7 mouse cellular contexts compared by ENCODE assay signal in genomic region chr1:171328839-171329432, GRCm38 (mm10). TPM values are rescaled to one million over a fixed set of nuclear protein-coding genes. Genes with fewer than 3 reads are reported as not detected.
DNase-seq lines count a peak whose midpoint lies in the region; ATAC-seq lines count a peak whose summit lies in the region.

TSS of gene Dedd (plus strand) at chr1:171329145.

- intact Hi-C loops in left cerebral cortex, postnatal 36 days (cut with DNase I): loop anchor here (1.0 kb wide), 3 partner anchors 16 to 82 kb away; partner anchors contain the start of genes Nit1, Pfdn2 and Usf1

- peak within 1 kb of the TSS; percentile 87 for H3K4me3 ChIP-seq in intestine, embryonic 16.5 days (ENCODE audit: low read length)
- H3K4me3 ChIP-seq in midbrain, embryonic 11.5 days (ENCODE audit: low read depth, low read length): peak within 1 kb of the TSS; percentile 82

- H3K9ac ChIP-seq in intestine, embryonic 16.5 days (ENCODE audit: low read depth, low read length): peak within 1 kb of the TSS; percentile 99
- peak within 1 kb of the TSS; percentile 92 for H3K9ac ChIP-seq in midbrain, embryonic 11.5 days (ENCODE audit: low read length)

- peak within 1 kb of the TSS; percentile 100 for H3K27ac ChIP-seq in intestine, embryonic 16.5 days (ENCODE audit: low read length)
- H3K27ac ChIP-seq in midbrain, embryonic 11.5 days (ENCODE audit: low read depth, low read length): peak within 1 kb of the TSS; percentile 99

- ATAC-seq in intestine, embryonic 16.5 days: peak; percentile 94
- ATAC-seq in midbrain, embryonic 11.5 days (ENCODE audit: low FRiP score): peak; percentile 92

- no peaks in the 10 kb centered on the region for H3K9me3 ChIP-seq in intestine, embryonic 16.5 days (ENCODE audit: control insufficient read depth, low read length)
- no peaks in the 10 kb centered on the region for H3K9me3 ChIP-seq in midbrain, embryonic 11.5 days (ENCODE audit: control insufficient read depth, low read length)

- peaks cover 17% of the 10 kb centered on the region for H3K4me1 ChIP-seq in intestine, embryonic 16.5 days (ENCODE audit: control insufficient read depth, insufficient read depth, low read length)
- peaks cover 24% of the 10 kb centered on the region for H3K4me1 ChIP-seq in midbrain, embryonic 11.5 days (ENCODE audit: control insufficient read depth, insufficient read depth, low read length)

- no peaks in the 10 kb centered on the region for H3K36me3 ChIP-seq in intestine, embryonic 16.5 days (ENCODE audit: control insufficient read depth, insufficient read depth, low read length)
- H3K36me3 ChIP-seq in midbrain, embryonic 11.5 days (ENCODE audit: control insufficient read depth, insufficient read depth, low read length): no peaks in the 10 kb centered on the region

- WGBS in intestine, embryonic 16.5 days: under 1% methylated on average over 39 of the region's 48 CpGs
- under 1% methylated on average over 47 of the region's 48 CpGs for WGBS in midbrain, embryonic 11.5 days

- peak within 1 kb of the TSS; percentile 96 for H3K4me2 ChIP-seq in intestine, embryonic 16.5 days (ENCODE audit: low read depth, low read length)
- H3K4me2 ChIP-seq in midbrain, embryonic 11.5 days: peak within 1 kb of the TSS; percentile 77

- DNase-seq in adrenal gland, adult 8-10 months: peak; percentile 94
- peak; percentile 95 for DNase-seq in embryo, embryonic 9.5 days (ENCODE audit: extremely low spot score)
- peak; percentile 77 to 90 for DNase-seq in gastrocnemius, postnatal 4 days (ENCODE audit: low spot score in 2 of 2)
- peak; percentile 94 to 95 for DNase-seq in left cerebral cortex, postnatal 36 days (ENCODE audit: low spot score in 2 of 2)
- peak; percentile 98 for DNase-seq in midbrain, embryonic 11.5 days (ENCODE audit: low spot score, missing footprints)
- DNase-seq in skeletal muscle tissue, adult 2 months (ENCODE audit: low read depth, low spot score): peak; percentile 92

- no peaks in the 10 kb centered on the region for H3K27me3 ChIP-seq in intestine, embryonic 16.5 days (replicated peaks; ENCODE audit: control insufficient read depth, insufficient read depth, low read length)
- H3K27me3 ChIP-seq in midbrain, embryonic 11.5 days (ENCODE audit: control insufficient read depth, insufficient read depth, low read length): no peaks in the 10 kb centered on the region

RNA-seq across cellular contexts. Expression of gene Dedd, which starts in this region (rescaled TPM):
- total RNA-seq in adrenal gland, adult 8-10 months (2022): 10 to 100 TPM; 31.0 to 45.9 (median 36.7) TPM
- total RNA-seq in gastrocnemius, postnatal 4 days (2021): 10 to 100 TPM; 33.5 to 33.6 TPM
- polyA plus RNA-seq in intestine, embryonic 16.5 days (2015; fragmentation: Nextera tagmentation; extraction: Ambion mirVana): 42.6 and 46.8 TPM in 2 replicates
- 10 to 100 TPM; 36.9 to 41.3 TPM for total RNA-seq in left cerebral cortex, postnatal 36 days (2021)
- 45.1 and 46.7 TPM in 2 replicates for polyA plus RNA-seq in midbrain, embryonic 11.5 days (2014; fragmentation: Nextera tagmentation; extraction: Ambion mirVana)

Comparison
In these comparisons a context has a peak if more than half of its experiments do, and no peak if none do; other contexts are left out.
1. Peak in every context shown above with its lines: DNase-seq, ATAC-seq, H3K4me3 ChIP-seq and H3K27ac ChIP-seq.